Mouse (Mus musculus): ENCODE data around the gene Gstz1. TPM values are rescaled to one million over a fixed set of nuclear protein-coding genes. Genes with fewer than 3 reads are reported as not detected.

The Gstz1 gene
- 33.3 and 34.4 TPM in 2 replicates for polyA plus RNA-seq (2015; fragmentation: Nextera tagmentation; extraction: Ambion mirVana)

GRCm38 (mm10) chr12:87146966-87147365, at the start of gene Gstz1:
Gene Gstz1 (plus strand): TSS chr12:87147165.
- no peaks in the 10 kb centered on the region for H3K9me3 ChIP-seq
- H3K9ac ChIP-seq: peak within 1 kb of the TSS; percentile 79
- H3K36me3 ChIP-seq: 0 out of 2 replicates have a peak, but pooled peaks cover 5% of the 10 kb centered on the region
- H3K27ac ChIP-seq: peak within 1 kb of the TSS; percentile 97
- ATAC-seq (ENCODE audit: borderline replicate concordance, extremely low read depth, low FRiP score, low TSS enrichment): peak; percentile 87
- H3K27me3 ChIP-seq: no peaks in the 10 kb centered on the region
- peaks cover 15% of the 10 kb centered on the region for H3K4me1 ChIP-seq
- peak within 1 kb of the TSS; percentile 65 for H3K4me3 ChIP-seq
- whole genome bisulfite sequencing: under 1% methylated on average over 27 of the region's 27 CpGs
- peak within 1 kb of the TSS; percentile 70 for H3K4me2 ChIP-seq

DNA sequence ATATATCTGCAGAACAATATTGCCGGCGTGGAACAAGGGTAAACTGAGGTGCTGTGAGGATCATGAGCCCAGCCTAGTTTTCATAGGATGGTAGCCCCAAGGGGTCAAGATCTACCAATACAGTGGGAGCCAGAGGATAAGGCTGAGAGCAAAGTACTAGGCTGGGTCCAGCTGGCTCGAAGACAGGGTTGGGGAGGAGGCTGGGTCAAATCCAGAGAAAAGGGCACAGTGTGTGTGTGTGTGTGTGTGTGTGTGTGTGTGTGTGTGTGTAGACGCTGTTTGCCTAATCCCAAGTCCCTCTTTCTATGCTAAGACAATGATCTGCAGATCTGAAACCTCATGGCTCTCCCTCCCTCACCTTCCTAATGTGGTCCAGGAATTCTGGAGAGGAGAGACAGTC, 46.6 kb upstream of the Gstz1 start:
- WGBS: 68% methylated on average over 4 of the region's 4 CpGs

DNA sequence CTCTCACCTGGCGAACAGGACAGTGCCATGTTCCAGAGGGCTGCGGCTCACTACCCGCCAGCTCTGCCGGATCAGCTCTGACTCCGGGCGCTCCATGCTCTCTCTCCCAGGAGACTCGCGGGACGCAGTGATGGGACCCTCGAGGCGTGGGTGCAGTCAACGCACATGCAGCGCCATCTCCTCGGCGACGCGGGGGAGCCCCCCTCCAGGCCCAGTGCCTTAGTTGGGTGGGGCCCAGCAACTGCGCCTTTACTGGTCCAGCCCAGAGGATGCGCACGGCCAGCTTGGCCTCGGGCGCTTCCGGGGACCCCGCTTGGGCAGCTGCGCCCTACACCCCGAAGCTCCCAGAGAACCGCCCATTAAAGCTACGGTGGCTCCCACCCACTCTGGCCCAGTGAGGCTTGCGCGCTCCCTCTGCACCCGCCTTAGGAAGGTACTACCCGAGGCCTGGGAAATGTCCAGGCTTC, 44.8 kb upstream of the Gstz1 start, which contains the start of gene Ngb:
Ngb (minus strand) TSS at position 375 of the 467 bp plus-strand sequence.
- H3K27me3 ChIP-seq: peaks cover 27% of the 10 kb centered on the region
- H3K27ac ChIP-seq: no peak within 1 kb of the TSS
- WGBS: 4% methylated on average over 32 of the region's 32 CpGs
- no peak within 1 kb of the TSS for H3K9ac ChIP-seq
- H3K36me3 ChIP-seq: no peaks in the 10 kb centered on the region
- peaks cover 8% of the 10 kb centered on the region for H3K4me1 ChIP-seq
- H3K4me2 ChIP-seq: peak within 1 kb of the TSS; percentile 54
- H3K9me3 ChIP-seq: no peaks in the 10 kb centered on the region
- H3K4me3 ChIP-seq: peak within 1 kb of the TSS; percentile 26
- ATAC-seq (ENCODE audit: borderline replicate concordance, extremely low read depth, low FRiP score, low TSS enrichment): peak; percentile 35

More for the DNA sequence above, 46.6 kb upstream of the Gstz1 start:
- peaks cover 8% of the 10 kb centered on the region for H3K4me1 ChIP-seq
- no peak overlapping the region for H3K27ac ChIP-seq
- no peak overlapping the region for H3K9ac ChIP-seq
- peaks cover 27% of the 10 kb centered on the region for H3K27me3 ChIP-seq
- no peak overlapping the region for H3K4me3 ChIP-seq
- H3K9me3 ChIP-seq: no peaks in the 10 kb centered on the region
- no peaks in the 10 kb centered on the region for H3K36me3 ChIP-seq
- no peak for ATAC-seq (ENCODE audit: borderline replicate concordance, extremely low read depth, low FRiP score, low TSS enrichment)
- H3K4me2 ChIP-seq: no peak overlapping the region

DNA sequence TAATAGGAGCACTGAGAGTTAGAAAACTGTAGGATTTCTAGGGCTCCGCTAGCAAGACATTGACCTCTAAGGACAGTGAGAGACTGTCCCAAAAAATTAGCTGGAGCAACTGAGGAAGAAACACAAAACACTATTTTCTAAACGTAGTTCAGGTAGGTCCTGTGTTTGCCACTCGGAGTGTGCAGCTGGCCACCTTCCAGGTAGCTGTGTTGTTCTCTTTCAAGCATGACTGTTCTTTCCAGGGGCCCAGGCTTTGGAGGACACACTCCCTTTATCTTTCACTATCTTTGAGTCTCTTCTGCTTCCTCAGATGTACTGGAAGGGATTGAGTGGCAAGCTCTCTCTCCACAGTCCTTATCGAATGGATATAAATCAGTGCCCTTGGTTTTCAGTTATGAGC, 43.5 kb upstream of the Gstz1 start:
- no peak for ATAC-seq (ENCODE audit: borderline replicate concordance, extremely low read depth, low FRiP score, low TSS enrichment)
- WGBS: 88% methylated on average over 4 of the region's 4 CpGs
- no peaks in the 10 kb centered on the region for H3K9me3 ChIP-seq
- H3K4me2 ChIP-seq: no peak overlapping the region
- no peaks in the 10 kb centered on the region for H3K36me3 ChIP-seq
- no peak overlapping the region for H3K27ac ChIP-seq
- H3K9ac ChIP-seq: no peak overlapping the region
- peaks cover 8% of the 10 kb centered on the region for H3K4me1 ChIP-seq
- no peak overlapping the region for H3K4me3 ChIP-seq
- H3K27me3 ChIP-seq: peaks cover 27% of the 10 kb centered on the region

- no peak overlapping the region for H3K9ac ChIP-seq
- no peak overlapping the region for H3K4me3 ChIP-seq
- H3K27ac ChIP-seq: no peak overlapping the region
- H3K4me2 ChIP-seq: no peak overlapping the region
- 71% methylated on average over 4 of the region's 4 CpGs for WGBS
- H3K4me1 ChIP-seq: peaks cover 8% of the 10 kb centered on the region
- peaks cover 27% of the 10 kb centered on the region for H3K27me3 ChIP-seq
- 0 out of 2 replicates have a peak, but pooled peaks cover 1% of the 10 kb centered on the region for H3K36me3 ChIP-seq
- no peak for ATAC-seq (ENCODE audit: borderline replicate concordance, extremely low read depth, low FRiP score, low TSS enrichment)
- no peaks in the 10 kb centered on the region for H3K9me3 ChIP-seq
These were observed 42.2 kb upstream of the Gstz1 start for GRCm38 (mm10) chr12:87104796-87105195.

GRCm38 (mm10) chr12:87107357-87107977, 39.5 kb upstream of the Gstz1 start:
- Histone ChIP-seq H3K4me2 (no peak overlapping the region), H3K4me3 (no peak overlapping the region), H3K36me3 (0 out of 2 replicates have a peak, but pooled peaks cover 5% of the 10 kb centered on the region), H3K9ac (no peak overlapping the region), H3K9me3 (no peaks in the 10 kb centered on the region), H3K27ac (no peak overlapping the region), H3K4me1 (no peaks in the 10 kb centered on the region), H3K27me3 (peaks cover 7% of the 10 kb centered on the region)
- 44% methylated on average over 3 of the region's 3 CpGs for WGBS
- no peak for ATAC-seq (ENCODE audit: borderline replicate concordance, extremely low read depth, low FRiP score, low TSS enrichment)

DNA sequence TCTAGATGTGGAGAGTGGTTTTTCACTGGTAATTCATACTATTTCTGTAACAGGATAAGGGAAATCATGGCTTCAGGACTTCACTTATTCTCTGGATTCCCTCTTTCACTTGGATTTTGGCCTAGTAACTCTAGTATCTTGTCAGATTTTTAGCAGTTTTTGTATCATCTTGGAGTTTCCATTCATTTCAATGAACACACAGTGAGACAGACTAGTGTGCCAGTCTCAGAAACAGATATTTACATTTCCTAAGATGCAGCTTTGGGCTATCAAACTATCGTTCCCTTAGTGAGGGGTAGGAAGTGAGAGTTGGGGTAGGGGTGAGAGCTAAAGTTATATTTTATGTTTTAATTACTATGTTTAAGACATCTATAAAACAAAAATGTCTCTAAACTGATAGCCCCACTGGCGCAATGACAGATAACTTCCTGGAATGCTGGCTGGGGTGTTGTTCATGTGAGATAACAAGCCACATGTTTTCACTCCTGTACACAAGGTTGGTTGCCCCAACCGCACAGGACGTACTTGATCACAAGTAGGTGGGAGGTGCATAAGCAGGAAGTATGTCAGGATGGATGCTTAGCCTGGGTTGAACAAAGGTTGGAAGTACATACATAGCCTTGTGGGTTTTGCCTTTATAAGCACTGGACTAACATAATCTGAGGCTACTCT, 24.9 kb upstream of the Gstz1 start:
- no peak overlapping the region for H3K9ac ChIP-seq
- H3K4me3 ChIP-seq: no peak overlapping the region
- peaks cover 15% of the 10 kb centered on the region for H3K36me3 ChIP-seq
- H3K27ac ChIP-seq: no peak overlapping the region
- no peak for ATAC-seq (ENCODE audit: borderline replicate concordance, extremely low read depth, low FRiP score, low TSS enrichment)
- no peaks in the 10 kb centered on the region for H3K4me1 ChIP-seq
- H3K9me3 ChIP-seq: no peaks in the 10 kb centered on the region
- 81% methylated on average over 4 of the region's 4 CpGs for WGBS
- H3K27me3 ChIP-seq: no peaks in the 10 kb centered on the region
- H3K4me2 ChIP-seq: no peak overlapping the region

DNA sequence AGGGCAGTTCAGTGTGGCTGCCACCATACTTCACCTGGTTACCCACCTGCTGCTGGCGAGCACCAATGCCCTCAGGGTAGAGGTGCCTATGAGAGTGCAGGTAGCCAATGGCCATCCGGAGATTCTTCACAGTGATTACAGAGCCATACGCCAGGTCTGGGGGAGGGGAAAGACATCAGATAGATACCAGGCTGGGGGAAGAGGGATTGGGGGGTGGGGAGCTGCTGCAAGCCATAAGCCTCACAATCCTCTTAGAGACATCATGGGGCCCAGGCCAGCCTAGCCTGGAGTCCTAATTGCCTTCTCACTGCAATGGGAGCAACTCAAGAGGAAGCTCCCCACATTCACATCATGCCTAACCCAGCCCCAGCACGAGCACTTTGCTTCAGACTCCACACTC, 19.7 kb upstream of the Gstz1 start:
- no peak overlapping the region for H3K4me2 ChIP-seq
- no peak for ATAC-seq (ENCODE audit: borderline replicate concordance, extremely low read depth, low FRiP score, low TSS enrichment)
- H3K4me1 ChIP-seq: no peaks in the 10 kb centered on the region
- H3K27me3 ChIP-seq: no peaks in the 10 kb centered on the region
- H3K9me3 ChIP-seq: no peaks in the 10 kb centered on the region
- H3K27ac ChIP-seq: no peak overlapping the region
- WGBS: 67% methylated on average over 4 of the region's 4 CpGs
- no peak overlapping the region for H3K4me3 ChIP-seq
- peaks cover 12% of the 10 kb centered on the region for H3K36me3 ChIP-seq
- H3K9ac ChIP-seq: no peak overlapping the region

- no peaks in the 10 kb centered on the region for H3K9me3 ChIP-seq
- no peak overlapping the region for H3K27ac ChIP-seq
- 90% methylated on average over 4 of the region's 4 CpGs for WGBS
- no peak for ATAC-seq (ENCODE audit: borderline replicate concordance, extremely low read depth, low FRiP score, low TSS enrichment)
- no peak overlapping the region for H3K9ac ChIP-seq
- H3K27me3 ChIP-seq: no peaks in the 10 kb centered on the region
- H3K36me3 ChIP-seq: peaks cover 4% of the 10 kb centered on the region
- H3K4me3 ChIP-seq: no peak overlapping the region
- H3K4me2 ChIP-seq: no peak overlapping the region
- no peaks in the 10 kb centered on the region for H3K4me1 ChIP-seq
These were observed 16.7 kb upstream of the Gstz1 start for GRCm38 (mm10) chr12:87130224-87130623.

DNA sequence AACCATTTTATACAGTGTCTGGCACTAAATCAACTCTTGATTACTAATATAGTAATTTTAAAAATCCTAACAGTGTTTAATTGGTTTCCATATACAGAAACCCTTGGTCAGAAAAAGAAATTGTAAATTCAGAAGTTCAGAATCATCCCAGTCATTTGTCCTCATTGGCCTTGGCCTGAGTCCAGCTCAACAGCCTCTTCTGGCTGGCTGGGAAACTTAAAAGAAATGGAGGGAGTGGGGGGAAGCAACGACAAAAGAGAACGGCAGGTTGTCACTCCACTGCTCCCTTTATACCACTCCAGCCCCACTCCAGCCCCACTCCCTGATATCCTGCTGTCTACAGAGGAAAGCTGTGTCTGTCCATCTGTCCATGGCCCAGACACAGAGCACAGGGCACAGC, 15.8 kb upstream of the Gstz1 start:
- Histone ChIP-seq H3K36me3 (peaks cover 4% of the 10 kb centered on the region), H3K4me1 (no peaks in the 10 kb centered on the region), H3K9ac (no peak overlapping the region), H3K4me3 (no peak overlapping the region), H3K27me3 (no peaks in the 10 kb centered on the region), H3K4me2 (no peak overlapping the region), H3K27ac (no peak overlapping the region), H3K9me3 (no peaks in the 10 kb centered on the region)
- WGBS: 49% methylated on average over 2 of the region's 2 CpGs
- ATAC-seq (ENCODE audit: borderline replicate concordance, extremely low read depth, low FRiP score, low TSS enrichment): no peak

GRCm38 (mm10) chr12:87131619-87132018, 15.3 kb upstream of the Gstz1 start:
- Histone ChIP-seq H3K27ac (no peak overlapping the region), H3K9ac (no peak overlapping the region), H3K27me3 (no peaks in the 10 kb centered on the region), H3K4me2 (no peak overlapping the region), H3K36me3 (peaks cover 4% of the 10 kb centered on the region), H3K4me1 (no peaks in the 10 kb centered on the region), H3K9me3 (no peaks in the 10 kb centered on the region), H3K4me3 (no peak overlapping the region)
- no peak for ATAC-seq (ENCODE audit: borderline replicate concordance, extremely low read depth, low FRiP score, low TSS enrichment)
- WGBS: 50% methylated on average over 3 of the region's 3 CpGs

- WGBS: 78% methylated on average over 6 of the region's 6 CpGs
- H3K4me2 ChIP-seq: no peak overlapping the region
- H3K36me3 ChIP-seq: peaks cover 4% of the 10 kb centered on the region
- no peak overlapping the region for H3K9ac ChIP-seq
- H3K4me3 ChIP-seq: no peak overlapping the region
- ATAC-seq (ENCODE audit: borderline replicate concordance, extremely low read depth, low FRiP score, low TSS enrichment): no peak
- H3K4me1 ChIP-seq: no peaks in the 10 kb centered on the region
- H3K9me3 ChIP-seq: no peaks in the 10 kb centered on the region
- no peak overlapping the region for H3K27ac ChIP-seq
- no peaks in the 10 kb centered on the region for H3K27me3 ChIP-seq
These were observed 14.8 kb upstream of the Gstz1 start for GRCm38 (mm10) chr12:87132210-87132609.

Data from lung, embryonic 15.5 days (tissue).